Mouse (Mus musculus) limb, embryonic 13.5 days (tissue): ENCODE results near the gene Acvrl1. TPM values are rescaled to one million over a fixed set of nuclear protein-coding genes. Genes with fewer than 3 reads are reported as not detected.
"Not testable (repeated sequence)": the region's sequence is repeated elsewhere in the genome, so short reads cannot be mapped to it uniquely, and the experiment has no call there.

Experiments
- ATAC-seq: fragments of 200-750 bp; cut with Nextera tagmentation; 2 replicates; pipeline ENCODE4 v1.8.0; 2017; ENCODE audit warnings: low read depth, moderate number of reproducible peaks, moderate TSS enrichment; ENCODE audit not compliant: low FRiP score
- H3K27ac ChIP-seq: fragments of 300-500 bp; sonication (generic); 2 replicates; pipeline ENCODE4 v1.5.1; 2015; ENCODE audit warnings: inconsistent platforms, mild to moderate bottlenecking, moderate library complexity
- H3K27me3 ChIP-seq: fragments of 300-500 bp; sonication (generic); 2 replicates; pipeline ENCODE4 v1.6.1; 2015; ENCODE audit warnings: mild to moderate bottlenecking, inconsistent platforms
- H3K36me3 ChIP-seq: fragments of 300-500 bp; sonication (generic); 2 replicates; pipeline ENCODE4 v1.6.1; 2015; ENCODE audit warnings: inconsistent platforms, mild to moderate bottlenecking, moderate library complexity
- H3K4me1 ChIP-seq: fragments of 300-500 bp; sonication (generic); 2 replicates; pipeline ENCODE4 v1.6.1; 2015; ENCODE audit warnings: inconsistent platforms
- H3K4me2 ChIP-seq: fragments of 300-500 bp; sonication (generic); replicated peaks from 2 replicates; pipeline ENCODE4 v1.6.1; 2015; ENCODE audit warnings: inconsistent platforms, mild to moderate bottlenecking, moderate library complexity
- H3K4me3 ChIP-seq: fragments of 300-500 bp; sonication (generic); 2 replicates; pipeline ENCODE4 v1.5.1; 2015; ENCODE audit warnings: moderate library complexity, mild to moderate bottlenecking, inconsistent platforms
- H3K9ac ChIP-seq: fragments of 300-500 bp; sonication (generic); 2 replicates; pipeline ENCODE4 v1.6.1; 2015; ENCODE audit warnings: mild to moderate bottlenecking, inconsistent platforms
- H3K9me3 ChIP-seq: fragments of 300-500 bp; sonication (generic); 2 replicates; pipeline ENCODE4 v1.6.1; 2016; ENCODE audit warnings: inconsistent platforms
- WGBS: fragments of 180-500 bp; shearing (Covaris S2); methylation state at CpG from one replicate; pipeline ENCODE4 v1.1.7; 2015; 5-methylcytosine and 5-hydroxymethylcytosine counted together
- polyA plus RNA-seq: library from polyadenylated mRNA; unstranded; fragments of >200 nt; fragmentation: Nextera tagmentation; extraction: Ambion mirVana; gene quantifications from 2 replicates; pipeline ENCODE4 v1.2.1, GENCODE M21; 2015

Acvrl1 gene
- polyA plus RNA-seq, 1 experiment from 2014 or later, result 9.6 TPM

DNA sequence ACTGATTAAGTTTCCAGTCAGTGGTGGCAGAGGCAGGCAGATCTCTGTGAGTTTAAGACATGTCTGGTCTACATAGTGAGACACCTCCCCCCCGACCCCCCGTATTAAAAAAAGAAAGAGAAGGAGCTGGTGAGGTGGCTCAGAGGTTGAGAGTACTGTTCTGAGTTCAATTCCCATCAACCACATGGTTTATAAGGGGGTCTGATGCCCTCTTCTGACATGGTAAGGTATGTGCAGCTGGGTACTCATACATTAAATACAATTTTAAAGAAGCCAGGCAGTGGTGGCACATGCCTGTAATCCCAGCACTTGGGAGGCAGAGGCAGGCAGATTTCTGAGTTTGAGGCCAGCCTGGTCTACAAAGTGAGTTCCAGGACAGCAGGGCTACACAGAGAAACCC lies 14.5 kb upstream of the Acvrl1 start:
- H3K27me3 ChIP-seq, H3K4me2 ChIP-seq, ATAC-seq, H3K36me3 ChIP-seq, H3K27ac ChIP-seq, H3K4me1 ChIP-seq, H3K4me3 ChIP-seq, H3K9me3 ChIP-seq, H3K9ac ChIP-seq: not testable (repeated sequence)
- 85% methylated on average over 2 of the region's 2 CpGs for WGBS

DNA sequence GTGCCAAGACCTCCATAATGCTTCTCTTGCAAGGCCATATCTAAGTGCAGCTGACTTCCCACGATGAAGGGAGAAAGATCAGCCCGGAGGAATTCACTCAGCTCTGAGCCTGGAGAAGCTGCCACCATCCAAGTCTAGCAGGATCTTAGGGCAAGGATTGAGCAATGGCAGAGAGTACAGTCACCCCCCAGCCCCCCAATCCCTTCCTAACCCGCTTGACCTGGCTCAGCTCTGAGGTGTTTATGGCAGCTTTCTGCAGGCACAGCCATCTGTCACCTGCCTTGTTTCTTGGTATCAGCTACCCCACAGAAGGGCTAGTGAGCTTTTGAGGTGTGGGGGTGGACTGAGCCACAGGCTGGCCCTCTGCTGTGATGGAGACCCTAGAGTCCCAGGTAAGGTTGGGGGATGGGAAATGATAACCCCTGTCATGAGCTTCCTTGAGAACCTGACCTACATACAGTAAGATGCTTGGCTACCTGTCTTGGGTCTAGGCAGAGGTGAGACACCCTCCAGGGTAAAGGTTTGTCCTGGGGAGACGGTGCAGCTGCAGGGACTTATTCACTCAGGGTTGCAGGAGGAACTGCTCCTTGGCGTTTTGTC lies 12.7 kb upstream of the Acvrl1 start, which contains the start of gene Ankrd33:
Gene Ankrd33, plus strand, starts transcription at position 245 of the 600 bp plus-strand sequence.
- H3K9me3 ChIP-seq, result peaks cover 5% of the 10 kb centered on the region; the same call in 1 of the 2 replicates
- H3K4me1 ChIP-seq, result 0 out of 2 replicates have a peak, but pooled peaks cover 5% of the 10 kb centered on the region
- H3K27ac ChIP-seq, result no peak within 1 kb of the TSS
- no peaks in the 10 kb centered on the region for H3K36me3 ChIP-seq
- ATAC-seq, result no peak
- WGBS, result 70% methylated on average over 5 of the region's 5 CpGs
- H3K27me3 ChIP-seq, result 0 out of 2 replicates have a peak, but pooled peaks cover 3% of the 10 kb centered on the region
- H3K4me3 ChIP-seq, result no peak within 1 kb of the TSS
- no peak within 1 kb of the TSS for H3K9ac ChIP-seq
- H3K4me2 ChIP-seq, result no peak within 1 kb of the TSS

DNA sequence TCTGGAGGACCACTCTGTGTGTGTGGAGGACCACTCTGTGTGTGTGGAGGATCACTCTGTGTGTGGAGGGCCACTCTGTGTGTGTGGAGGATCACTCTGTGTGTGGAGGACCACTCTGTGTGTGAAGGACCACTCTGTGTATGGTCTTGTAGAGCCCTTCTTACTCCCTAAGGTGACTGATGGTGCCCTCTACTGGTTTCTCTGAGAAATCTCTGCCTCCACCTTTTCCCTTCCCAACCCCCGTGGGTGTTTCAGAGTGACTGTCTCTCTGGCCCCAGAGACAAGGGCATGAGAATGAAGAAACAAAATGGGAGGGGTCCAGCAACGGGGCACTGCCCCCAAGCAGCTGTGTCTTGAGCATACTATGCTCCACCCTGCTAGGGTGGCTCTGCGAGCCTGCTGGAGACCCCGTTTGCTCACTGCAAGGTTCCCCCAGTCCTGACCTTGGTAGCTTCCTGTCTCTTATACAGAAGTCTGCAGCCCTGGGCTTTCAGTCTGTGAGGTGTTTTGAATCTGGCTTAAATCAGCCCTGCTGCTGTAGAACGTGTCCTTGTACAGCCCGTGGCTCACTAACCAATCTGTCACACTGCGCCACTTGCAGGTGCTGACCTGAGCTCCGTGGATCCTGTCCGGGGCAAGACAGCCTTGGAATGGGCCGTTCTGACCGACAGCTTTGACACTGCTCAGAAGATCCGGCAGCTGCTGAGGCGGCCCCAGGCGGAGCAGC lies 9.8 kb upstream of the Acvrl1 start:
- H3K27ac ChIP-seq, result no peak overlapping the region
- H3K9ac ChIP-seq, result no peak overlapping the region
- H3K4me1 ChIP-seq, result no peaks in the 10 kb centered on the region
- no peaks in the 10 kb centered on the region for H3K36me3 ChIP-seq
- no peaks in the 10 kb centered on the region for H3K27me3 ChIP-seq
- H3K4me3 ChIP-seq, result no peak overlapping the region
- H3K4me2 ChIP-seq, result no peak overlapping the region
- peaks cover 5% of the 10 kb centered on the region; the same call in 1 of the 2 replicates for H3K9me3 ChIP-seq
- ATAC-seq, result no peak
- 57% methylated on average over 14 of the region's 14 CpGs for WGBS

DNA sequence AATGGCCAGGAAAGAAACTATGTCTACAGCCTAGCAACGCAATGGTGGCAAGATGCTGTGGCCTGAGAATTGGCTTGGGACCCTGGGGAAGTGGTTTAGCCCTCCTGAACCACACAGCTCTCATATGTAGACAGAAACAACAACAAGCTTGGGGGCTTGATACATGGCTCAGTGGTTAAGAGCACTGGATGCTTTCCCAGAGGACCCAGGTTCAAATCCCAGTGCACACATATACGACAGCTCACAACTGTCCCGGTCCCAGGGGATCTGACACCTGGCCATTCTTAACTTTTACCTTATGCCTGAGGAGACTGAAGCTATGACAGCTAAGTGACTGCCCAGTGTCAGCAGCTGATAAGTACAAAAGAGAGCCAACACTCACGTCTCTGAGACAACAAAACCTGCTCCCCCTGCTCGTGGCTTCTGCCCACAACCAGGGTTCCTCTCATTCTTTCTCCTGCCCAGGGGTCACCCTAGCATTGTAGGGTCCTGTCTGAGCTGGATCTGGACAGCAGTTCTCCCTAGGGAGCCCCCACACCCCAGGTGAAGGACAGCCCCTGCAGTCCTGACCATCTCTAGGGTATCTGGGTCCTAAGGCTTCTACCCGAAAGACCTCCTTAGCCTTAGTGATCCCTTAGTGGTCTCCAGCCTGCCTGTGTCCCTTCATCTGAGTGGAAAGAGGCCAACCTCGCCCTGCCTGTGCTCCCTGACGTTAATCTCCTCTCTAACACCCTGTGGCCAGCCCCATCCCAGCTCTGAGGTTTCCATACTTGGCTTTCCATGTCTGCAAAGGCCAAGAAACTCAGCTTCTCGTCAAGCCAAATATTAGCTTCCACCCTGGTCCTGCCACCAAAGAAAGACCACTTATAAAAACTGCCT lies 6.7 kb upstream of the Acvrl1 start:
- Histone ChIP-seq H3K4me2 (no peak overlapping the region), H3K36me3 (no peaks in the 10 kb centered on the region), H3K27me3 (no peaks in the 10 kb centered on the region), H3K27ac (no peak overlapping the region), H3K4me3 (no peak overlapping the region), H3K9me3 (peaks cover 4% of the 10 kb centered on the region; the same call in 1 of the 2 replicates), H3K9ac (no peak overlapping the region), H3K4me1 (no peaks in the 10 kb centered on the region)
- no peak for ATAC-seq
- 69% methylated on average over 9 of the region's 9 CpGs for WGBS

DNA sequence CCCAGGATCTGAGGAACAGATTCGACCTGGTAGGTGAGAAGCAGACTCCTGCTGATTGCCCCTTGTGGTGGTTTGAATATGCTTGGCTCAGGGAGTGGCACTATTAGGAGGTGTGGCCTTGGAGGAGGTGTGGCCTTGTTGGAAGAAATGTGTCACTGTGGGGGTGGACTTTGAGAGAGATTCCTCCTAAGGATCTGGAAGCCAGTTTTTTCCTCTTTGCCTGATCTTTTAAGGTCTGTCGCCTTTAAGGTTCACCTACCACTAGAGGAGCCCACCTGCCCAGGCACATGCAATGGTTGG lies 6.1 kb upstream of the Acvrl1 start:
- no peak overlapping the region for H3K27ac ChIP-seq
- H3K9ac ChIP-seq, result no peak overlapping the region
- WGBS, result 33% methylated on average over 2 of the region's 2 CpGs
- peaks cover 4% of the 10 kb centered on the region; the same call in 1 of the 2 replicates for H3K27me3 ChIP-seq
- H3K9me3 ChIP-seq, result peaks cover 4% of the 10 kb centered on the region; the same call in 1 of the 2 replicates
- no peak overlapping the region for H3K4me2 ChIP-seq
- H3K4me1 ChIP-seq, result 0 out of 2 replicates have a peak, but pooled peaks cover 4% of the 10 kb centered on the region
- ATAC-seq, result no peak
- no peaks in the 10 kb centered on the region for H3K36me3 ChIP-seq
- H3K4me3 ChIP-seq, result no peak overlapping the region

DNA sequence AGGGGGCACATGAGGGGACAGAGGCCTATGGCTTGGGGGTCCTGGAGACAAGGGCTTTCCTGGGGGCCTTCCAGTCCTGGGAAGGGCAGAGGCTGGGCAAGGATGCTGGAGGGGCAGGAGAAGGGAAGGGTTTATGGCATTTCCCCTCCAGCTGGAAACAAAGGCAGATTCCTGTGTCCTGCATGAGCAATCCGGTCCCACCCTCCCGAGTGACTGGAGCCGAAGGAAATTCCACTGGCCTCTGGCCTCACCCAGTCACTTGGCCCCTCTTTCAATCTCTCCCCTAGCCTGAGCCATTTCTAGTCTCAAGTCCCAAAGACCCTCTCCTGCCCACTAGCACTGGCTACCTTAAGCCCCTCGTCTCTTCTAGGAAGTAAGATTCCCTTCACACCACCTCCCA lies 5.1 kb upstream of the Acvrl1 start:
- Histone ChIP-seq H3K9me3 (peaks cover 4% of the 10 kb centered on the region; the same call in 1 of the 2 replicates), H3K4me2 (no peak overlapping the region), H3K9ac (peak overlapping the region; percentile 19; the same call in 1 of the 2 replicates), H3K27ac (no peak overlapping the region), H3K27me3 (peaks cover 14% of the 10 kb centered on the region), H3K4me1 (peaks cover 6% of the 10 kb centered on the region), H3K36me3 (no peaks in the 10 kb centered on the region), H3K4me3 (no peak overlapping the region)
- no peak for ATAC-seq
- WGBS, result 57% methylated on average over 4 of the region's 4 CpGs

DNA sequence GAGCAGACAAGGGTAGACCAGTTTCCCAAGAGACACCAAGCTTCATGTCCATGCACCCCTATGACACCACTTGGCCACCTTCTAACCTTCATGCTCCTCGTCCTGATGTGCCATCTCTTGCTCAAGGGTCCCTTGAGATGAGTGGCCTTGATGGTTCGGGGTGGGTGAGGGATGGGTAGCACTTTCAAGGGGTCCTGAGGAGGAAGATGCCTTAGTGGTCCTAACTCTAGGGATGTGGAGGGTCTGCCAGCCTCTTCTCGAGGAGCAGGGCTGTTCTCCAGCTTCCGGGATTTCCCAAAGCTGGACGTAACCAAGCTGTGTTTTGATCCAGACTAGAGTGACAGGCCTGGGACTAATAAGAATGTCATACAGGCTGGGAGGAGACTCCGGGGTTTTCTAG lies 2.8 kb upstream of the Acvrl1 start:
- Histone ChIP-seq H3K36me3 (no peaks in the 10 kb centered on the region), H3K27ac (no peak overlapping the region), H3K4me1 (peaks cover 20% of the 10 kb centered on the region), H3K27me3 (peaks cover 36% of the 10 kb centered on the region), H3K4me3 (no peak overlapping the region), H3K9me3 (peaks cover 4% of the 10 kb centered on the region; the same call in 1 of the 2 replicates), H3K4me2 (no peak overlapping the region), H3K9ac (no peak overlapping the region)
- ATAC-seq, result no peak
- 86% methylated on average over 6 of the region's 6 CpGs for WGBS

DNA sequence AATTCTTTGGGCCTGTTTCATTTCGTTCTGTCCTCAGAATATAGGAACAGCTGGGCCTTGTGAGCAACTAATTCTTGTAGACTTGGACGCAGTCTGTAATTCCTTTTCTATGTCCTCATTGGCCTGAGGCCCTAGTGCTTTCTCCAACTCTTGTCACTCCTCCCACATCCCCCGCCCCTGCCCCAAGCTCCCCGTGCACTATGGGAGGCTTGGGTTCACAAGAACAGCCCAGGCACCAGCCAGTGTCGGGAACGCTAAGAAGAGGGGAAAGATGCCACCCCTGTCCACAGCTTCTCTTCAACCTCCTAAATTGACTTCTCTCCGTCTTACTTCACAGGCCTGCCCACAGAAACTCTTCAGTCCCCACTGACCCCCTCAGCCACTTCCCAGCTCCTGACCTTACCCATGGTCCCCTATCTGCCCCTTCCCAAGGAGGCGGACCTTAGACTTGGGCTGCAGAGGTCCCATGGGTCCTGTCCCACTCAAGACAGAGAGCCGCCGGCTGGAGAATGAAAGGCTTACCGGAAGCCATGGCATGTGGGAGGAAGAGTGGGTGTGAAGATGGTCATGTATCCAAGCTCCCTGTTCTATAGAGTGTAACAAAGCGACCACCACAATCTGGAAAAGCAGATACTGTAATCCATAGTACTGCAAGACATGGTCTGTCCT lies 1.3 kb upstream of the Acvrl1 start:
- Histone ChIP-seq H3K27me3 (peaks cover 48% of the 10 kb centered on the region), H3K27ac (no peak overlapping the region), H3K4me2 (no peak overlapping the region), H3K4me1 (peaks cover 29% of the 10 kb centered on the region), H3K9me3 (peaks cover 4% of the 10 kb centered on the region; the same call in 1 of the 2 replicates), H3K9ac (no peak overlapping the region), H3K36me3 (no peaks in the 10 kb centered on the region), H3K4me3 (no peak overlapping the region)
- ATAC-seq, result no peak
- 76% methylated on average over 12 of the region's 12 CpGs for WGBS

DNA sequence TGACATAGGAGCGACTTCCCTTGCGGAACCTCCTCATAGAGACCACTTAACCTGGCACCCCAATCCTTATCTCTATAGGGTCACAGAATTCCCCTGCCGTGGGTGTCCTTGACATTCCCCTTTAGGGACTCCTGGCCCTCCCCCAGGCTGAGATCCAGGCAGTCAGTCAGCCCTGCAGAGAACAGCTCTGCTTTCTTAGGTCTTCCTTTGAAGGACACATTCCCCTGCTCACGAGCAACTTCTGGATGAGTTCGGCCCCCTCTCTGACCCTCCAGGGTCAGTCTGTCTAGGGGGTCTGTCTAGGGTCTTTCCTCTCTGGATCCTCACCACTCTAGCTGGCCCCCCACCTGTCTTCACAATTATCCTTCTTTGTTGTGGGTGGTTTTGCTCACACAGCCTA lies 1.1 kb downstream of the Acvrl1 start:
- H3K27me3 ChIP-seq, result peaks cover 49% of the 10 kb centered on the region
- 0 out of 2 replicates have a peak overlapping the region, but pooled peaks have one; percentile 71 for H3K9ac ChIP-seq
- 41% methylated on average over 5 of the region's 5 CpGs for WGBS
- no peak for ATAC-seq
- no peaks in the 10 kb centered on the region for H3K36me3 ChIP-seq
- H3K4me3 ChIP-seq, result peak overlapping the region; percentile 46
- H3K9me3 ChIP-seq, result peaks cover 4% of the 10 kb centered on the region; the same call in 1 of the 2 replicates
- peaks cover 50% of the 10 kb centered on the region for H3K4me1 ChIP-seq
- no peak overlapping the region for H3K27ac ChIP-seq
- H3K4me2 ChIP-seq, result peak overlapping the region; percentile 74

DNA sequence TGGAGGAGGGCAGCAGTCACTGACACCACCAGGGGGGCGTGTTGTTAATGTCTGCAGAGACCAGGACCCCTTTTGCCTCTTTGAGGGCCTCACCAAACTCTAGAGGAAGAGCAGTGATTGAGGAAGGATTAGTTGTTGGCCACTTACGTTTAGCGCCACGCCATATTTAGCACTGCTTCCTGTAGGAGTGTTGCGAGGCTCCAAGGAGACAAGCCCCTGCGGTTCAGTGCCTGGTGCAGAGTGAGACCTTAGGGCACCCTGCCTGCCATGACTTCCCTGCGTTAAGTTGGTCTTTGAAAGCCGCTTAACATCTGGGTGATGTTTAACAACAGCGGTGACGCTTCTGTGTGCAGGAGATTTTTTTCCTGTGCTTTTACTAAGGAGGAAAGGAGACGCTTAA lies 3.2 kb downstream of the Acvrl1 start:
- peaks cover 49% of the 10 kb centered on the region for H3K27me3 ChIP-seq
- no peak overlapping the region for H3K4me3 ChIP-seq
- no peaks in the 10 kb centered on the region for H3K9me3 ChIP-seq
- H3K36me3 ChIP-seq, result no peaks in the 10 kb centered on the region
- peaks cover 52% of the 10 kb centered on the region for H3K4me1 ChIP-seq
- H3K9ac ChIP-seq, result no peak overlapping the region
- WGBS, result 26% methylated on average over 11 of the region's 11 CpGs
- no peak for ATAC-seq
- no peak overlapping the region for H3K27ac ChIP-seq
- H3K4me2 ChIP-seq, result no peak overlapping the region

DNA sequence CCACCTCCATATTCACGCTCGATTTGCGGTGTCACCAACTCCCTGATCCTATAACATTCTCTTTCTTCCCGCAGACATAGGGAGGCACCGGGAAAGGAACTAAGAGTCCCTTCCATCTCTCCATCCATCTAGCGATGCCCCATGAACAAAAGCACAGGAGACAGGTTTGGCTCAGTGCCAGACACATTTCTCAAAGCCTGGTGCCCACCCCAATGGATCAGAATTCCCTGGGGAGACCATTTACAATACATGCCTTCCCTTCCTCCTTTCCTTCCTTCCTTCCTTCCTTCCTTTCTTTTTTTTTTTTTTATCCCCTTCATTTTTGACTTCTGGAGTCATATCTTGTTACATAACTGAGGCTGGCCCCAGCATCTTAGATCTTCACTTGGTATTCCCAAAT lies 3.7 kb downstream of the Acvrl1 start:
- WGBS, result 64% methylated on average over 6 of the region's 6 CpGs
- no peaks in the 10 kb centered on the region for H3K36me3 ChIP-seq
- H3K27ac ChIP-seq, result no peak overlapping the region
- peaks cover 50% of the 10 kb centered on the region for H3K4me1 ChIP-seq
- H3K4me3 ChIP-seq, result no peak overlapping the region
- no peak overlapping the region for H3K9ac ChIP-seq
- no peak overlapping the region for H3K4me2 ChIP-seq
- no peaks in the 10 kb centered on the region for H3K9me3 ChIP-seq
- ATAC-seq, result no peak
- peaks cover 46% of the 10 kb centered on the region for H3K27me3 ChIP-seq
